Mouse (Mus musculus): ENCODE data around the gene Cdx2. TPM values are rescaled to one million over a fixed set of nuclear protein-coding genes. Genes with fewer than 3 reads are reported as not detected.
A peak's percentile ranks its signal among the peaks of the same experiment; 100 is the strongest.

The Cdx2 gene
- polyA plus RNA-seq, 1 experiment, result 344 TPM

- Histone ChIP-seq H3K4me1 (ENCODE audit: control insufficient read depth, insufficient read depth, insufficient read length, low read length) (no peaks in the 10 kb centered on the region; the same call in 1 of the 2 replicates), H3K36me3 (ENCODE audit: control insufficient read depth, insufficient read depth, low read length) (no peaks in the 10 kb centered on the region), H3K27ac (ENCODE audit: insufficient read depth, low read depth, low read length) (peak within 1 kb of the TSS; percentile 3; the same call in 1 of the 2 replicates), H3K27me3 (ENCODE audit: control insufficient read depth, insufficient read depth, low read length) (peaks cover 48% of the 10 kb centered on the region), H3K4me3 (ENCODE audit: low read depth, low read length) (peak within 1 kb of the TSS; percentile 74)
- peak; percentile 25; the same call in 1 of the 2 replicates for TF ChIP-seq POLR2A (IDR thresholded peaks at IDR 0.05; ENCODE audit: low read depth, low read length)
- no peak for TF ChIP-seq CTCF (IDR thresholded peaks at IDR 0.05; ENCODE audit: extremely low read depth, insufficient read length, insufficient replicate concordance, low read depth, low read length)
- WGBS, result 4% methylated on average over 44 of the region's 44 CpGs
Observed at GRCm38 (mm10) chr5:147269926-147270672, 37.0 kb downstream of the Cdx2 start, which contains the start of gene Pdx1. Gene Pdx1, plus strand, starts transcription at chr5:147269959.

- Histone ChIP-seq H3K36me3 (ENCODE audit: control insufficient read depth, insufficient read depth, low read length) (no peaks in the 10 kb centered on the region), H3K4me1 (ENCODE audit: control insufficient read depth, insufficient read depth, insufficient read length, low read length) (no peaks in the 10 kb centered on the region; the same call in 1 of the 2 replicates), H3K27me3 (ENCODE audit: control insufficient read depth, insufficient read depth, low read length) (peaks cover 40% of the 10 kb centered on the region), H3K27ac (ENCODE audit: insufficient read depth, low read depth, low read length) (no peak overlapping the region), H3K4me3 (ENCODE audit: low read depth, low read length) (no peak overlapping the region)
- WGBS, result 20% methylated on average over 6 of the region's 6 CpGs
- no peak for TF ChIP-seq POLR2A (IDR thresholded peaks at IDR 0.05; ENCODE audit: low read depth, low read length)
- TF ChIP-seq CTCF (IDR thresholded peaks at IDR 0.05; ENCODE audit: extremely low read depth, insufficient read length, insufficient replicate concordance, low read depth, low read length), result no peak
Observed at GRCm38 (mm10) chr5:147269371-147269770, 37.7 kb downstream of the Cdx2 start.

GRCm38 (mm10) chr5:147268728-147269127 is 38.3 kb downstream of the Cdx2 start:
- Histone ChIP-seq H3K27ac (ENCODE audit: insufficient read depth, low read depth, low read length) (no peak overlapping the region), H3K4me3 (ENCODE audit: low read depth, low read length) (no peak overlapping the region), H3K27me3 (ENCODE audit: control insufficient read depth, insufficient read depth, low read length) (peaks cover 36% of the 10 kb centered on the region), H3K36me3 (ENCODE audit: control insufficient read depth, insufficient read depth, low read length) (no peaks in the 10 kb centered on the region), H3K4me1 (ENCODE audit: control insufficient read depth, insufficient read depth, insufficient read length, low read length) (no peaks in the 10 kb centered on the region; the same call in 1 of the 2 replicates)
- 28% methylated on average over 8 of the region's 8 CpGs for WGBS
- no peak for TF ChIP-seq POLR2A (IDR thresholded peaks at IDR 0.05; ENCODE audit: low read depth, low read length)
- no peak for TF ChIP-seq CTCF (IDR thresholded peaks at IDR 0.05; ENCODE audit: extremely low read depth, insufficient read length, insufficient replicate concordance, low read depth, low read length)

- no peak for TF ChIP-seq CTCF (IDR thresholded peaks at IDR 0.05; ENCODE audit: extremely low read depth, insufficient read length, insufficient replicate concordance, low read depth, low read length)
- H3K27ac ChIP-seq (ENCODE audit: insufficient read depth, low read depth, low read length), result no peak overlapping the region
- no peak overlapping the region for H3K4me3 ChIP-seq (ENCODE audit: low read depth, low read length)
- WGBS, result 12% methylated on average over 6 of the region's 6 CpGs
- H3K27me3 ChIP-seq (ENCODE audit: control insufficient read depth, insufficient read depth, low read length), result peaks cover 29% of the 10 kb centered on the region
- H3K36me3 ChIP-seq (ENCODE audit: control insufficient read depth, insufficient read depth, low read length), result no peaks in the 10 kb centered on the region
- H3K4me1 ChIP-seq (ENCODE audit: control insufficient read depth, insufficient read depth, insufficient read length, low read length), result no peaks in the 10 kb centered on the region; the same call in 1 of the 2 replicates
Observed at GRCm38 (mm10) chr5:147267434-147267833, 39.6 kb downstream of the Cdx2 start.

- WGBS, result 21% methylated on average over 4 of the region's 4 CpGs
- Histone ChIP-seq H3K27me3 (ENCODE audit: control insufficient read depth, insufficient read depth, low read length) (peaks cover 3% of the 10 kb centered on the region), H3K4me1 (ENCODE audit: control insufficient read depth, insufficient read depth, insufficient read length, low read length) (peaks cover 11% of the 10 kb centered on the region; the same call in 1 of the 2 replicates), H3K27ac (ENCODE audit: insufficient read depth, low read depth, low read length) (no peak overlapping the region), H3K4me3 (ENCODE audit: low read depth, low read length) (no peak overlapping the region), H3K36me3 (ENCODE audit: control insufficient read depth, insufficient read depth, low read length) (no peaks in the 10 kb centered on the region)
- TF ChIP-seq CTCF (IDR thresholded peaks at IDR 0.05; ENCODE audit: extremely low read depth, insufficient read length, insufficient replicate concordance, low read depth, low read length) (no peak), POLR2A (IDR thresholded peaks at IDR 0.05; ENCODE audit: low read depth, low read length) (no peak)
Observed at GRCm38 (mm10) chr5:147263945-147264344, 43.1 kb downstream of the Cdx2 start.

- peaks cover 11% of the 10 kb centered on the region; the same call in 1 of the 2 replicates for H3K4me1 ChIP-seq (ENCODE audit: control insufficient read depth, insufficient read depth, insufficient read length, low read length)
- H3K27me3 ChIP-seq (ENCODE audit: control insufficient read depth, insufficient read depth, low read length), result no peaks in the 10 kb centered on the region; the same call in 1 of the 2 replicates
- WGBS, result 38% methylated on average over 11 of the region's 11 CpGs
- TF ChIP-seq CTCF (IDR thresholded peaks at IDR 0.05; ENCODE audit: extremely low read depth, insufficient read length, insufficient replicate concordance, low read depth, low read length) (no peak), POLR2A (IDR thresholded peaks at IDR 0.05; ENCODE audit: low read depth, low read length) (no peak)
- H3K36me3 ChIP-seq (ENCODE audit: control insufficient read depth, insufficient read depth, low read length), result no peaks in the 10 kb centered on the region
- H3K27ac ChIP-seq (ENCODE audit: insufficient read depth, low read depth, low read length), result no peak overlapping the region
- H3K4me3 ChIP-seq (ENCODE audit: low read depth, low read length), result no peak overlapping the region
Observed at GRCm38 (mm10) chr5:147261899-147262541, 45.0 kb downstream of the Cdx2 start.

- H3K4me1 ChIP-seq (ENCODE audit: control insufficient read depth, insufficient read depth, insufficient read length, low read length), result peaks cover 11% of the 10 kb centered on the region; the same call in 1 of the 2 replicates
- H3K4me3 ChIP-seq (ENCODE audit: low read depth, low read length), result no peak overlapping the region
- H3K27ac ChIP-seq (ENCODE audit: insufficient read depth, low read depth, low read length), result peak overlapping the region; percentile 63; the same call in 1 of the 2 replicates
- no peaks in the 10 kb centered on the region; the same call in 1 of the 2 replicates for H3K27me3 ChIP-seq (ENCODE audit: control insufficient read depth, insufficient read depth, low read length)
- TF ChIP-seq CTCF (IDR thresholded peaks at IDR 0.05; ENCODE audit: extremely low read depth, insufficient read length, insufficient replicate concordance, low read depth, low read length) (no peak), POLR2A (IDR thresholded peaks at IDR 0.05; ENCODE audit: low read depth, low read length) (no peak)
- no peaks in the 10 kb centered on the region for H3K36me3 ChIP-seq (ENCODE audit: control insufficient read depth, insufficient read depth, low read length)
- WGBS, result 45% methylated on average over 4 of the region's 4 CpGs
Observed at GRCm38 (mm10) chr5:147260778-147261177, 46.3 kb downstream of the Cdx2 start.

Measured in small intestine, adult 2 months (tissue).